Mouse (Mus musculus) ES-E14 (cell line): ENCODE results near the gene Dtx3l.

Experiments used
- CHD2 ChIP-seq: IDR thresholded peaks from 2 replicates; pipeline ENCODE4 v1.6.1; 2014; ENCODE audit warnings: mild to moderate bottlenecking, low read depth, low read length, inconsistent platforms
- MAFK ChIP-seq: IDR thresholded peaks from 2 replicates; pipeline ENCODE4 v1.6.1; 2014; ENCODE audit warnings: mild to moderate bottlenecking, low read depth, low read length, inconsistent platforms; ENCODE audit not compliant: insufficient read depth

GRCm38 (mm10) chr16:35904121-35904736 lies 34.7 kb downstream of the Dtx3l start:
- TF ChIP-seq MAFK (no peak), CHD2 (no peak; the same call in 1 of the 2 replicates)
